Mouse (Mus musculus) forebrain, embryonic 13.5 days (tissue): Measurements from ENCODE around the gene Akap13. TPM values are rescaled to one million over a fixed set of nuclear protein-coding genes. Genes with fewer than 3 reads are reported as not detected.

Experiments
- ATAC-seq: fragments of 200-750 bp; cut with Nextera tagmentation; 2 replicates; pipeline ENCODE4 v1.8.0; 2017
- H3K27ac ChIP-seq: fragments of 300-500 bp; sonication (generic); 2 replicates; pipeline ENCODE4 v1.5.1; 2015; ENCODE audit warnings: inconsistent platforms, mild to moderate bottlenecking, moderate library complexity
- H3K27me3 ChIP-seq: fragments of 300-500 bp; sonication (generic); 2 replicates; pipeline ENCODE4 v1.6.1; 2015; ENCODE audit warnings: mild to moderate bottlenecking, inconsistent platforms
- H3K36me3 ChIP-seq: fragments of 300-500 bp; sonication (generic); 2 replicates; pipeline ENCODE4 v1.6.1; 2015; ENCODE audit warnings: mild to moderate bottlenecking, inconsistent platforms; ENCODE audit not compliant: poor library complexity, severe bottlenecking
- H3K4me1 ChIP-seq: fragments of 300-500 bp; sonication (generic); 2 replicates; pipeline ENCODE4 v1.6.1; 2015; ENCODE audit warnings: inconsistent platforms
- H3K4me2 ChIP-seq: fragments of 300-500 bp; sonication (generic); 2 replicates; pipeline ENCODE4 v1.6.1; 2015; ENCODE audit warnings: inconsistent platforms, mild to moderate bottlenecking, moderate library complexity
- H3K4me3 ChIP-seq: fragments of 300-500 bp; sonication (generic); 2 replicates; pipeline ENCODE4 v1.5.1; 2015; ENCODE audit warnings: mild to moderate bottlenecking, inconsistent platforms
- H3K9ac ChIP-seq: fragments of 300-500 bp; sonication (generic); 2 replicates; pipeline ENCODE4 v1.6.1; 2015; ENCODE audit warnings: mild to moderate bottlenecking, inconsistent platforms
- H3K9me3 ChIP-seq: fragments of 300-500 bp; sonication (generic); replicated peaks from 2 replicates; pipeline ENCODE4 v1.6.1; 2016; ENCODE audit warnings: inconsistent platforms
- WGBS: fragments of 180-500 bp; shearing (Covaris S2); methylation state at CpG from one replicate; pipeline ENCODE4 v1.1.7; 2015; 5-methylcytosine and 5-hydroxymethylcytosine counted together
- polyA plus RNA-seq: library from polyadenylated mRNA; unstranded; fragments of >200 nt; fragmentation: Nextera tagmentation; extraction: Ambion mirVana; gene quantifications from 2 replicates; pipeline ENCODE4 v1.2.1, GENCODE M21; 2015

The Akap13 gene
- polyA plus RNA-seq, 1 experiment from 2014 or later: 15.2 TPM

GRCm38 (mm10) chr7:75467791-75468190, 12.5 kb downstream of the Akap13 start:
- ATAC-seq: no peak
- Histone ChIP-seq H3K36me3 (no peaks in the 10 kb centered on the region), H3K4me3 (no peak overlapping the region), H3K27me3 (no peaks in the 10 kb centered on the region), H3K4me2 (no peak overlapping the region), H3K9ac (no peak overlapping the region), H3K4me1 (peaks cover 12% of the 10 kb centered on the region; the same call in 1 of the 2 replicates), H3K9me3 (no peaks in the 10 kb centered on the region), H3K27ac (no peak overlapping the region)
- WGBS: 61% methylated on average over 7 of the region's 7 CpGs

- 22% methylated on average over 7 of the region's 7 CpGs for WGBS
- Histone ChIP-seq H3K36me3 (no peaks in the 10 kb centered on the region), H3K27ac (no peak overlapping the region), H3K9me3 (no peaks in the 10 kb centered on the region), H3K9ac (no peak overlapping the region), H3K4me1 (peaks cover 12% of the 10 kb centered on the region; the same call in 1 of the 2 replicates), H3K4me2 (no peak overlapping the region), H3K4me3 (no peak overlapping the region), H3K27me3 (no peaks in the 10 kb centered on the region)
- ATAC-seq: no peak
Observed at GRCm38 (mm10) chr7:75470318-75470925, 15.1 kb downstream of the Akap13 start.

- Histone ChIP-seq H3K36me3 (no peaks in the 10 kb centered on the region), H3K9ac (no peak overlapping the region), H3K27me3 (no peaks in the 10 kb centered on the region), H3K27ac (no peak overlapping the region), H3K4me1 (peaks cover 12% of the 10 kb centered on the region; the same call in 1 of the 2 replicates), H3K4me2 (no peak overlapping the region), H3K4me3 (no peak overlapping the region), H3K9me3 (no peaks in the 10 kb centered on the region)
- no peak for ATAC-seq
- WGBS: 76% methylated on average over 7 of the region's 7 CpGs
Observed at GRCm38 (mm10) chr7:75472316-75473195, 17.2 kb downstream of the Akap13 start.

GRCm38 (mm10) chr7:75473294-75473693, 18.0 kb downstream of the Akap13 start:
- peaks cover 12% of the 10 kb centered on the region; the same call in 1 of the 2 replicates for H3K4me1 ChIP-seq
- H3K27me3 ChIP-seq: no peaks in the 10 kb centered on the region
- H3K9me3 ChIP-seq: no peaks in the 10 kb centered on the region
- no peak overlapping the region for H3K27ac ChIP-seq
- H3K4me3 ChIP-seq: no peak overlapping the region
- no peak overlapping the region for H3K9ac ChIP-seq
- no peaks in the 10 kb centered on the region for H3K36me3 ChIP-seq
- ATAC-seq: no peak
- no peak overlapping the region for H3K4me2 ChIP-seq
- WGBS: 73% methylated on average over 1 of the region's 1 CpGs

- no peak overlapping the region for H3K4me2 ChIP-seq
- H3K4me3 ChIP-seq: no peak overlapping the region
- no peaks in the 10 kb centered on the region for H3K9me3 ChIP-seq
- H3K36me3 ChIP-seq: no peaks in the 10 kb centered on the region
- peaks cover 12% of the 10 kb centered on the region; the same call in 1 of the 2 replicates for H3K4me1 ChIP-seq
- no peak for ATAC-seq
- H3K27me3 ChIP-seq: no peaks in the 10 kb centered on the region
- 67% methylated on average over 1 of the region's 1 CpGs for WGBS
- H3K27ac ChIP-seq: no peak overlapping the region
- no peak overlapping the region for H3K9ac ChIP-seq
Observed at GRCm38 (mm10) chr7:75474064-75474463, 18.7 kb downstream of the Akap13 start.

GRCm38 (mm10) chr7:75474564-75475150, 19.3 kb downstream of the Akap13 start:
- H3K27me3 ChIP-seq: no peaks in the 10 kb centered on the region
- no peak overlapping the region for H3K9ac ChIP-seq
- no peak overlapping the region for H3K27ac ChIP-seq
- no peak overlapping the region for H3K4me2 ChIP-seq
- no peak for ATAC-seq
- H3K4me3 ChIP-seq: no peak overlapping the region
- H3K4me1 ChIP-seq: peaks cover 12% of the 10 kb centered on the region; the same call in 1 of the 2 replicates
- no peaks in the 10 kb centered on the region for H3K9me3 ChIP-seq
- H3K36me3 ChIP-seq: no peaks in the 10 kb centered on the region

GRCm38 (mm10) chr7:75478060-75478459, 22.7 kb downstream of the Akap13 start:
- ATAC-seq: no peak
- Histone ChIP-seq H3K36me3 (no peaks in the 10 kb centered on the region), H3K27me3 (no peaks in the 10 kb centered on the region), H3K27ac (no peak overlapping the region), H3K4me3 (no peak overlapping the region), H3K4me2 (no peak overlapping the region), H3K9ac (no peak overlapping the region), H3K9me3 (no peaks in the 10 kb centered on the region), H3K4me1 (no peaks in the 10 kb centered on the region)
- WGBS: 91% methylated on average over 2 of the region's 2 CpGs

GRCm38 (mm10) chr7:75480721-75481426, 25.5 kb downstream of the Akap13 start:
- Histone ChIP-seq H3K4me1 (no peaks in the 10 kb centered on the region), H3K27ac (no peak overlapping the region), H3K36me3 (no peaks in the 10 kb centered on the region), H3K27me3 (no peaks in the 10 kb centered on the region), H3K9me3 (no peaks in the 10 kb centered on the region), H3K4me2 (no peak overlapping the region), H3K4me3 (no peak overlapping the region), H3K9ac (no peak overlapping the region)
- 88% methylated on average over 6 of the region's 6 CpGs for WGBS
- ATAC-seq: no peak

- Histone ChIP-seq H3K36me3 (no peaks in the 10 kb centered on the region), H3K27me3 (no peaks in the 10 kb centered on the region), H3K9me3 (no peaks in the 10 kb centered on the region), H3K9ac (no peak overlapping the region), H3K27ac (no peak overlapping the region), H3K4me1 (no peaks in the 10 kb centered on the region), H3K4me2 (no peak overlapping the region), H3K4me3 (no peak overlapping the region)
- WGBS: 87% methylated on average over 2 of the region's 2 CpGs
- ATAC-seq: no peak
Observed at GRCm38 (mm10) chr7:75486031-75486430, 30.7 kb downstream of the Akap13 start.

- H3K4me3 ChIP-seq: no peak overlapping the region
- ATAC-seq: no peak
Observed at GRCm38 (mm10) chr7:75495941-75496441, 40.7 kb downstream of the Akap13 start.

GRCm38 (mm10) chr7:75498627-75499026, 43.3 kb downstream of the Akap13 start:
- H3K9ac ChIP-seq: no peak overlapping the region
- no peak overlapping the region for H3K27ac ChIP-seq
- whole genome bisulfite sequencing: 68% methylated on average over 5 of the region's 5 CpGs
- no peaks in the 10 kb centered on the region for H3K36me3 ChIP-seq
- H3K4me3 ChIP-seq: no peak overlapping the region
- no peaks in the 10 kb centered on the region for H3K27me3 ChIP-seq
- H3K9me3 ChIP-seq: no peaks in the 10 kb centered on the region
- no peak for ATAC-seq
- no peak overlapping the region for H3K4me2 ChIP-seq
- peaks cover 4% of the 10 kb centered on the region; the same call in 1 of the 2 replicates for H3K4me1 ChIP-seq

More at GRCm38 (mm10) chr7:75495941-75496441, 40.7 kb downstream of the Akap13 start:
- Histone ChIP-seq H3K27ac (no peak overlapping the region), H3K27me3 (no peaks in the 10 kb centered on the region), H3K9ac (no peak overlapping the region), H3K4me2 (no peak overlapping the region), H3K9me3 (no peaks in the 10 kb centered on the region), H3K4me1 (peaks cover 4% of the 10 kb centered on the region; the same call in 1 of the 2 replicates), H3K36me3 (no peaks in the 10 kb centered on the region)
- 75% methylated on average over 3 of the region's 3 CpGs for WGBS
